Mouse (Mus musculus): ENCODE data around the gene C2cd6.

GRCm38 (mm10) chr1:59101020-59101419, 6.3 kb upstream of the C2cd6 start:
- no peak for TF ChIP-seq CTCF (IDR thresholded peaks at IDR 0.05; ENCODE audit: extremely low read depth, insufficient read depth, low read length)
- no peak for TF ChIP-seq POLR2A (IDR thresholded peaks at IDR 0.05; ENCODE audit: extremely low read depth, insufficient read depth, low read length)
